Mouse (Mus musculus): ENCODE results near the gene Setdb2. TPM values are rescaled to one million over a fixed set of nuclear protein-coding genes. Genes with fewer than 3 reads are reported as not detected.
"Not testable (repeated sequence)": the region's sequence is repeated elsewhere in the genome, so short reads cannot be mapped to it uniquely, and the experiment has no call there.

Gene Setdb2
- polyA plus RNA-seq, 1 experiment = 4.9 TPM

DNA sequence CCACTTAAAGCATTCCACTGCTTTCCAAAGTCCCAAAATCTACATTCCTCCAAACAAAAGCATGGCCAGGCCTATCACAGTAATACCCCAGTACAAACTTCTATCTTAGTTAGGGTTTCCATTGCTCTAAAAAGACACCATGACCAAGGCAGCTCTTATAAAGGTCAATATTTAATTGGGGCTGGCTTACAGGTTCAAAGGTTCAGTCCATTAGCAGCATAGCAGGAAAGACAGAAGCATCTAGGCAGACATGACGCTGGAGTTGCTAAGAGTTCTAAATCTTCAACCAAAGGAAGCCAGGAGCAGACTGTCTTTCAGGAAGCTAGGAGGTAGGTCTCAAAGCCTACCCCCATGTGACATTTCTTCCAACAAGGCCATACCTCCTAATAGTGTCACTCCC, 10.1 kb downstream of the Setdb2 start:
- TF ChIP-seq POLR2A (IDR thresholded peaks at IDR 0.05; ENCODE audit: low read depth, low read length) (no peak), CTCF (conservative IDR thresholded peaks at IDR 0.05; ENCODE audit: insufficient read depth, insufficient read length, low read depth, low read length) (no peak)
- H3K4me1 ChIP-seq (ENCODE audit: control insufficient read depth, insufficient read depth, low read length) = peaks cover 3% of the 10 kb centered on the region
- H3K27ac ChIP-seq (ENCODE audit: insufficient read depth, low read depth, low read length) = no peak overlapping the region
- peak; percentile 71 for DNase-seq
- no peaks in the 10 kb centered on the region for H3K27me3 ChIP-seq (replicated peaks; ENCODE audit: control insufficient read depth, insufficient read depth, low read length)
- WGBS = 67% methylated on average over 1 of the region's 1 CpGs
- no peak overlapping the region for H3K4me3 ChIP-seq (ENCODE audit: insufficient read depth, low read depth, low read length)
- H3K36me3 ChIP-seq (ENCODE audit: control insufficient read depth, insufficient read depth, low read length) = no peaks in the 10 kb centered on the region

DNA sequence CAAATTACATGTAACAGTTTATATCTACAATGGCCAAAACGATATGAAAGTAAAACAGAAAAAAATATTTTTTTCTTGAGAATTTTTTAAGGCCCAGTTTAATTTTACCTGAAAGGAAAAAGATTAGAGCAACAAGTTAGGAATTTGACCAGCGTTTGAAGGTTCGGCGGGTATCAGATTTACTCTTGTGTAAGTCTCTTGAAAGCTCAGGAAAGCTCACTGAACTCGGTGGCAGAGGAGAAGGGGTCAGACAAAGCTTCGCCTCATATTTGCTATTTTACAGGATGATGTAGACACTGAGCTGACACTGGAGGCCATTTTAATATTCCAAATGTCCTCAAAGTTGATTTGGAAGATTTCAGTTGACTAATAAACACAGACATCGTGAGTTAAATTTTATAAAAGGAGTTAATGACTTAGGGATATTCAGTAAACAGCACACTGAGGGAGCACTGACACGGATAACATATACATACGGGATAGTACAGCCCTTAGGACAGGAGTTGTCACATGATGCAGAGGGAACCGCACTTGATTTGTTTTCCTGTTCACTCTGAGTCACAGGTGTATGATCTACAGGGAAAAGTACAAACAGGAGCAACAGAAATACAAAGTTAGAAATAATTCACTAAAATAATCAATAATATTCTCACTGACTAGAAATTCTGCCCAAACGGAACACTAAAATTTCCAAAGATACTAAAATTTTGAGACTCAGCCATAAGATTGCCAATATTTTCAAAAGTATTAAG, 17.6 kb downstream of the Setdb2 start:
- H3K4me3 ChIP-seq (ENCODE audit: insufficient read depth, low read depth, low read length) = no peak overlapping the region
- 66% methylated on average over 11 of the region's 11 CpGs for WGBS
- H3K36me3 ChIP-seq (ENCODE audit: control insufficient read depth, insufficient read depth, low read length) = no peaks in the 10 kb centered on the region
- TF ChIP-seq CTCF (conservative IDR thresholded peaks at IDR 0.05; ENCODE audit: insufficient read depth, insufficient read length, low read depth, low read length) = no peak
- H3K4me1 ChIP-seq (ENCODE audit: control insufficient read depth, insufficient read depth, low read length) = no peaks in the 10 kb centered on the region
- no peak overlapping the region for H3K27ac ChIP-seq (ENCODE audit: insufficient read depth, low read depth, low read length)
- DNase-seq = no peak
- no peaks in the 10 kb centered on the region for H3K27me3 ChIP-seq (replicated peaks; ENCODE audit: control insufficient read depth, insufficient read depth, low read length)

DNA sequence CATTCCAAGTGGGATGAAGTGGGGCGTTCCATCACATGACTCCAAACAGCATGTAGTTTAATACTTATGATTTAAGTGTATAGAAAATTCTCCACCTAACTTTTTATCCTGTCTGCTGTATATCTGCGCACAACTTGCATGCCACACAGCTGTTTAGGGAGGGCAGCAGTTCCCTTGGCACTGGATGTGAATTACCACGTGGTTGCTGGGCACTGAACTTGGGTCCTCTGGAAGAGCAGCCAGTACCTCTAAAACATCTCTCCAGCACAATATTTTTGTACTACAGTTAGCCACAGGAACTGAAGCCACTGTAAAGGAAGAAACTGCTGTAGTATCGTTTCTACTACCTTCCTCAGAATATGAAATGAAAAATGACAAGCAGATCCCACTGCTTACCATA, 22.5 kb downstream of the Setdb2 start:
- WGBS = 86% methylated on average over 4 of the region's 4 CpGs

DNA sequence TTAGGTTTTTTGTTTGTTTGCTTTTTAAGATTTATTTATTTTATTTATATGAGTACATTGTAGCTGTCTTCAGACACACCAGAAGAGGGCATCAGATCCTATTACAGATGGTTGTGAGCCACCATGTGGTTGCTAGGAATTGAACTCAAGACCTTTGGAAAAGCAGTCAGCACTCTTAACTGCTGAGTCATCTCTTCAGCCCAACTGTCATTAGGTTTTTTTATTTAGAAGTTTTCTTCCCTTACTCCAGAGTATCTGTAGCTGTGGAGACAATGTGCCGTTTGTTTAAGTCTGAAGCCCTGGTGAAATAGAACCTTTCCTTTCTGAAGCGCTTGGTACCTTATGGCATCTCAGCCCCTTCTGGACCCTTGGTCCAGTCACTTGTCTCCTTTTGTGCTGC, 25.7 kb downstream of the Setdb2 start:
- DNase-seq; H3K36me3 ChIP-seq (ENCODE audit: control insufficient read depth, insufficient read depth, low read length); H3K27ac ChIP-seq (ENCODE audit: insufficient read depth, low read depth, low read length); H3K4me1 ChIP-seq (ENCODE audit: control insufficient read depth, insufficient read depth, low read length); H3K27me3 ChIP-seq (replicated peaks; ENCODE audit: control insufficient read depth, insufficient read depth, low read length); H3K4me3 ChIP-seq (ENCODE audit: insufficient read depth, low read depth, low read length): not testable (repeated sequence)
- WGBS = 99% methylated on average over 2 of the region's 2 CpGs

More for the DNA sequence above, 22.5 kb downstream of the Setdb2 start:
- TF ChIP-seq POLR2A (IDR thresholded peaks at IDR 0.05; ENCODE audit: low read depth, low read length) (no peak), CTCF (conservative IDR thresholded peaks at IDR 0.05; ENCODE audit: insufficient read depth, insufficient read length, low read depth, low read length) (no peak)
- H3K4me1 ChIP-seq (ENCODE audit: control insufficient read depth, insufficient read depth, low read length) = no peaks in the 10 kb centered on the region
- H3K27me3 ChIP-seq (replicated peaks; ENCODE audit: control insufficient read depth, insufficient read depth, low read length) = no peaks in the 10 kb centered on the region
- H3K27ac ChIP-seq (ENCODE audit: insufficient read depth, low read depth, low read length) = no peak overlapping the region
- H3K4me3 ChIP-seq (ENCODE audit: insufficient read depth, low read depth, low read length) = no peak overlapping the region
- no peak for DNase-seq
- peaks cover 5% of the 10 kb centered on the region; the same call in 1 of the 2 replicates for H3K36me3 ChIP-seq (ENCODE audit: control insufficient read depth, insufficient read depth, low read length)

DNA sequence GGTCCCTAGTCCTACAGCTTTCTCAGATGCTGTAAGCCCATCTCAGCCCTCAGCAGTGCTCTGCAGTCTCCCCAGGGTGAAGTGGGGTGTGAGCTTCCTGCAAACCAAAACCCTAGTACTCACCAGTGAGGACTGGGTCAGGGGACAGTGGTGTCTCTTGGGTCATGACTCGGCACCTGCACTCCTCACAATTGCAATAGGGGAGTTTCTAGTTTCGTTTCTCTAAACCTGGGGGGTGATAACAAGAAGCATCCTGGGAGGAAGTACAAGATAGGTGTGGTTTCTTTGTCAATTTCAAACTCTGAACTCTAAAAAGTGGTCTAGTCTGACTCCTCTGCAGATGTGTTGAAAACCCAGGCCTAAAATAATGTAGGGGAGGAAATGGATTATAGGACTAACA, 43.7 kb downstream of the Setdb2 start:
- Histone ChIP-seq H3K4me1 (ENCODE audit: control insufficient read depth, insufficient read depth, low read length) (no peaks in the 10 kb centered on the region), H3K27me3 (replicated peaks; ENCODE audit: control insufficient read depth, insufficient read depth, low read length) (no peaks in the 10 kb centered on the region), H3K4me3 (ENCODE audit: insufficient read depth, low read depth, low read length) (no peak overlapping the region), H3K27ac (ENCODE audit: insufficient read depth, low read depth, low read length) (no peak overlapping the region), H3K36me3 (ENCODE audit: control insufficient read depth, insufficient read depth, low read length) (no peaks in the 10 kb centered on the region)
- TF ChIP-seq POLR2A (IDR thresholded peaks at IDR 0.05; ENCODE audit: low read depth, low read length) (no peak), CTCF (conservative IDR thresholded peaks at IDR 0.05; ENCODE audit: insufficient read depth, insufficient read length, low read depth, low read length) (no peak)
- WGBS = 68% methylated on average over 2 of the region's 2 CpGs
- DNase-seq = peak; percentile 3

DNA sequence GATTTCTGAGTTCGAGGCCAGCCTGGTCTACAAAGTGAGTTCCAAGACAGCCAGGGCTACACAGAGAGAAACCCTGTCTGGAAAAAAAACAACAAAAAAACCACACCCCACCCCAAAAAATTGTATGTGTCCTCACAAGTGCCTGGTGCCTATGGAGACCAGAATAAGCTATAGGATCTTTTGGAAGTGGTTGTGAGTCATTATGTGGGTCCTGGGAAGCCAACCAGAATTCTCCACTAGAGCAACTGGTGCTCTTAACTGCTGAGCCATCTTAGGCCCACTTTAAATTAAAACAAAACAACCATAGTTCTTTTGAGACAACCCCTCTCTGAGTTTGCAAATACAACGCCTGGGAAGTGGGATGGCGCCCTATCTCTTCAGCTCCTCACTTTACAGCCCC, 45.4 kb downstream of the Setdb2 start, which contains the start of gene Phf11c:
Gene Phf11c (minus strand): TSS at position 101 of the 400 bp plus-strand sequence.
- H3K27me3 ChIP-seq (replicated peaks; ENCODE audit: control insufficient read depth, insufficient read depth, low read length) = no peaks in the 10 kb centered on the region
- H3K36me3 ChIP-seq (ENCODE audit: control insufficient read depth, insufficient read depth, low read length) = no peaks in the 10 kb centered on the region
- TF ChIP-seq POLR2A (IDR thresholded peaks at IDR 0.05; ENCODE audit: low read depth, low read length) (no peak), CTCF (conservative IDR thresholded peaks at IDR 0.05; ENCODE audit: insufficient read depth, insufficient read length, low read depth, low read length) (no peak)
- DNase-seq = no peak
- H3K4me1 ChIP-seq (ENCODE audit: control insufficient read depth, insufficient read depth, low read length) = no peaks in the 10 kb centered on the region
- WGBS = 92% methylated on average over 3 of the region's 3 CpGs
- no peak within 1 kb of the TSS for H3K4me3 ChIP-seq (ENCODE audit: insufficient read depth, low read depth, low read length)
- no peak within 1 kb of the TSS for H3K27ac ChIP-seq (ENCODE audit: insufficient read depth, low read depth, low read length)

DNA sequence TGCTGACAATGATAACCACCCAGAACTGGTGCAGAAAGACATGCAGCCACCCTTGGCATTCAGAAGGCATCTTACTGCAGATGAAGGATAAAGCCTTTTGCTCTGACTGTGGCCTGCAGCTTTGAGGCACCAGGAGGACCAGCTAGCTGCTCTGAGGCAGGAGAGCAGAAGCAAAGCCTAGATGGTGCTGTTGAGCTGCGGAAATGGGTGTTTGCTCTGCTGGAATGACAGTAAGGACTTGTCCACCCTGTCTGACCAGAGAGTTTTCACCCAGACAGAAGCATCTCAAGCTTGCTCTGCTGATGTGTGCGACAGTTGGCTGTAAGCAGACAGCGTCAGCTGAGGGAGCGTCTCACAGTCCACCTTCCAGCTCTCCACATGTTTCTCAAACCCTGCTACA, 50.5 kb downstream of the Setdb2 start:
- 58% methylated on average over 4 of the region's 4 CpGs for WGBS
- H3K27ac ChIP-seq (ENCODE audit: insufficient read depth, low read depth, low read length); H3K27me3 ChIP-seq (replicated peaks; ENCODE audit: control insufficient read depth, insufficient read depth, low read length); H3K36me3 ChIP-seq (ENCODE audit: control insufficient read depth, insufficient read depth, low read length); H3K4me3 ChIP-seq (ENCODE audit: insufficient read depth, low read depth, low read length); H3K4me1 ChIP-seq (ENCODE audit: control insufficient read depth, insufficient read depth, low read length): not testable (repeated sequence)
- peak; percentile 43 for DNase-seq
- 0 out of 2 replicates have a peak, but pooled peaks have one; percentile 24 for TF ChIP-seq CTCF (conservative IDR thresholded peaks at IDR 0.05; ENCODE audit: insufficient read depth, insufficient read length, low read depth, low read length)
